Mouse (Mus musculus): Measurements from ENCODE around the gene Pla2r1. TPM values are rescaled to one million over a fixed set of nuclear protein-coding genes. Genes with fewer than 3 reads are reported as not detected.

Gene Pla2r1
- polyA plus RNA-seq, 1 experiment from 2014 or later = 3.7 TPM

GRCm38 (mm10) chr2:60401694-60402093 is 151.4 kb downstream of the Pla2r1 start:
- H3K27me3 ChIP-seq (ENCODE audit: insufficient read depth, low read length) = no peaks in the 10 kb centered on the region
- H3K4me2 ChIP-seq (ENCODE audit: low read length) = no peak overlapping the region
- no peak for TF ChIP-seq CTCF (IDR thresholded peaks at IDR 0.05; ENCODE audit: low read depth)
- no peak overlapping the region for H3K27ac ChIP-seq
- no peak for ATAC-seq (replicated peaks; ENCODE audit: low FRiP score, low read depth)
- no peak for DNase-seq (ENCODE audit: low spot score)
- H3K9ac ChIP-seq (ENCODE audit: low read depth, low read length) = no peak overlapping the region
- H3K4me1 ChIP-seq (replicated peaks; ENCODE audit: insufficient read depth, low read length) = no peaks in the 10 kb centered on the region
- no peaks in the 10 kb centered on the region for H3K9me3 ChIP-seq (replicated peaks; ENCODE audit: low read length)
- H3K36me3 ChIP-seq (ENCODE audit: insufficient read depth, low read length) = no peaks in the 10 kb centered on the region
- no peak overlapping the region for H3K4me3 ChIP-seq (replicated peaks; ENCODE audit: low read depth, low read length)
- WGBS = 65% methylated on average over 5 of the region's 5 CpGs

- H3K36me3 ChIP-seq (ENCODE audit: insufficient read depth, low read length) = no peaks in the 10 kb centered on the region
- TF ChIP-seq CTCF (IDR thresholded peaks at IDR 0.05; ENCODE audit: low read depth) = no peak
- H3K27me3 ChIP-seq (ENCODE audit: insufficient read depth, low read length) = no peaks in the 10 kb centered on the region
- no peaks in the 10 kb centered on the region for H3K4me1 ChIP-seq (replicated peaks; ENCODE audit: insufficient read depth, low read length)
- ATAC-seq (replicated peaks; ENCODE audit: low FRiP score, low read depth) (no peak), DNase-seq (ENCODE audit: low spot score) (no peak)
- no peak overlapping the region for H3K4me2 ChIP-seq (ENCODE audit: low read length)
- WGBS = 68% methylated on average over 6 of the region's 6 CpGs
- H3K27ac ChIP-seq = no peak overlapping the region
- no peak overlapping the region for H3K4me3 ChIP-seq (replicated peaks; ENCODE audit: low read depth, low read length)
- H3K9me3 ChIP-seq (replicated peaks; ENCODE audit: low read length) = no peaks in the 10 kb centered on the region
- no peak overlapping the region for H3K9ac ChIP-seq (ENCODE audit: low read depth, low read length)
Observed at GRCm38 (mm10) chr2:60393786-60394185, 159.3 kb downstream of the Pla2r1 start.

- DNase-seq (ENCODE audit: low spot score) (no peak), ATAC-seq (replicated peaks; ENCODE audit: low FRiP score, low read depth) (no peak)
- no peak overlapping the region for H3K27ac ChIP-seq
- WGBS = 68% methylated on average over 4 of the region's 4 CpGs
- no peak overlapping the region for H3K4me3 ChIP-seq (replicated peaks; ENCODE audit: low read depth, low read length)
- H3K9me3 ChIP-seq (replicated peaks; ENCODE audit: low read length) = no peaks in the 10 kb centered on the region
- H3K36me3 ChIP-seq (ENCODE audit: insufficient read depth, low read length) = no peaks in the 10 kb centered on the region
- no peak overlapping the region for H3K9ac ChIP-seq (ENCODE audit: low read depth, low read length)
- no peaks in the 10 kb centered on the region for H3K4me1 ChIP-seq (replicated peaks; ENCODE audit: insufficient read depth, low read length)
- H3K27me3 ChIP-seq (ENCODE audit: insufficient read depth, low read length) = no peaks in the 10 kb centered on the region
- no peak for TF ChIP-seq CTCF (IDR thresholded peaks at IDR 0.05; ENCODE audit: low read depth)
- no peak overlapping the region for H3K4me2 ChIP-seq (ENCODE audit: low read length)
Observed at GRCm38 (mm10) chr2:60392286-60392685, 160.8 kb downstream of the Pla2r1 start.

DNA sequence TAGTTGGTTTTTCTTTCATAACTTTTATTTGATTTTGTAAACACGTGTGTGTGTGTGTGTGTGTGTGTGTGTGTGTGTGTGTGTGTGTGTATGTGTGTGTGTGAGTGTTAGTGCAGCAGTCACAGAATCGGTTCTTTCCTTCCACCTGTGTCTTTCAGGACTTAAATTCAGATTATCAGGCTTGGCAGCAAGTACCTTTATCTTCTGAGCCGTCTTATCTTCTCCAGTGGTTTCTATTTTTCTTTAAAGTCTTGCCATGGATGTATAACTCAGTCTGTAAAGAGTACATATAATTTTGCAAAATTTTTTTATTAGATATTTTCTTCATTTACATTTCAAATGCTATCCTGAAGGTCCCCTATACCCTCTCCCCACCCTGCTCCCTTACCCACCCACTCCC is 165.7 kb downstream of the Pla2r1 start:
- ATAC-seq (replicated peaks; ENCODE audit: low FRiP score, low read depth) (no peak), DNase-seq (ENCODE audit: low spot score) (no peak)
- no peaks in the 10 kb centered on the region for H3K27me3 ChIP-seq (ENCODE audit: insufficient read depth, low read length)
- no peak overlapping the region for H3K27ac ChIP-seq
- H3K4me1 ChIP-seq (replicated peaks; ENCODE audit: insufficient read depth, low read length) = no peaks in the 10 kb centered on the region
- no peak overlapping the region for H3K4me3 ChIP-seq (replicated peaks; ENCODE audit: low read depth, low read length)
- H3K4me2 ChIP-seq (ENCODE audit: low read length) = no peak overlapping the region
- 83% methylated on average over 3 of the region's 3 CpGs for WGBS
- no peaks in the 10 kb centered on the region for H3K9me3 ChIP-seq (replicated peaks; ENCODE audit: low read length)
- no peak for TF ChIP-seq CTCF (IDR thresholded peaks at IDR 0.05; ENCODE audit: low read depth)
- no peak overlapping the region for H3K9ac ChIP-seq (ENCODE audit: low read depth, low read length)
- H3K36me3 ChIP-seq (ENCODE audit: insufficient read depth, low read length) = no peaks in the 10 kb centered on the region

- DNase-seq (ENCODE audit: low spot score) = no peak
- H3K36me3 ChIP-seq (ENCODE audit: insufficient read depth, low read length) = no peaks in the 10 kb centered on the region
- no peak overlapping the region for H3K9ac ChIP-seq (ENCODE audit: low read depth, low read length)
- TF ChIP-seq CTCF (IDR thresholded peaks at IDR 0.05; ENCODE audit: low read depth) = no peak
- no peak overlapping the region for H3K4me2 ChIP-seq (ENCODE audit: low read length)
- WGBS = 85% methylated on average over 2 of the region's 2 CpGs
- no peak overlapping the region for H3K4me3 ChIP-seq (replicated peaks; ENCODE audit: low read depth, low read length)
- H3K9me3 ChIP-seq (replicated peaks; ENCODE audit: low read length) = no peaks in the 10 kb centered on the region
- no peak overlapping the region for H3K27ac ChIP-seq
- no peaks in the 10 kb centered on the region for H3K4me1 ChIP-seq (replicated peaks; ENCODE audit: insufficient read depth, low read length)
- no peak for ATAC-seq (replicated peaks; ENCODE audit: low FRiP score, low read depth)
- H3K27me3 ChIP-seq (ENCODE audit: insufficient read depth, low read length) = no peaks in the 10 kb centered on the region
Observed at GRCm38 (mm10) chr2:60386835-60387234, 166.3 kb downstream of the Pla2r1 start.

DNA sequence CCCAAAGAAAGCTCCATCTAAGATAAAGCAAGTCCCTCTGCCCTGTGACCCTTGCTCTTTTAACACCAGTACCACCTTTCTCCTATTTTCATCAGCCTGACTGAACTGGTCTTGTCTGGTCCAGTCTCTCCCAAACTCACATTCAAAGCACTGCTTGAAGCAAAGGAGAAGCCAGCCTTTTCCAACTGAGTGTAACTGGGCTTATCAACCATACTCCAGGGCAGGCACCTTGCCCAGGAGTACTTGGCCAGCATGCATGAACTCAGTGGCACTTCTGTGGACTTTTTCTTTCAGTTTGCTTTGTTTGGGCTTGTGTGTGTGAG is 168.4 kb downstream of the Pla2r1 start:
- DNase-seq (ENCODE audit: low spot score) = no peak
- Histone ChIP-seq H3K4me2 (ENCODE audit: low read length) (no peak overlapping the region), H3K27me3 (ENCODE audit: insufficient read depth, low read length) (no peaks in the 10 kb centered on the region), H3K27ac (no peak overlapping the region), H3K4me3 (replicated peaks; ENCODE audit: low read depth, low read length) (no peak overlapping the region), H3K36me3 (ENCODE audit: insufficient read depth, low read length) (no peaks in the 10 kb centered on the region), H3K9me3 (replicated peaks; ENCODE audit: low read length) (no peaks in the 10 kb centered on the region), H3K4me1 (replicated peaks; ENCODE audit: insufficient read depth, low read length) (no peaks in the 10 kb centered on the region), H3K9ac (ENCODE audit: low read depth, low read length) (no peak overlapping the region)
- no peak for TF ChIP-seq CTCF (IDR thresholded peaks at IDR 0.05; ENCODE audit: low read depth)
- ATAC-seq (replicated peaks; ENCODE audit: low FRiP score, low read depth) = no peak

DNA sequence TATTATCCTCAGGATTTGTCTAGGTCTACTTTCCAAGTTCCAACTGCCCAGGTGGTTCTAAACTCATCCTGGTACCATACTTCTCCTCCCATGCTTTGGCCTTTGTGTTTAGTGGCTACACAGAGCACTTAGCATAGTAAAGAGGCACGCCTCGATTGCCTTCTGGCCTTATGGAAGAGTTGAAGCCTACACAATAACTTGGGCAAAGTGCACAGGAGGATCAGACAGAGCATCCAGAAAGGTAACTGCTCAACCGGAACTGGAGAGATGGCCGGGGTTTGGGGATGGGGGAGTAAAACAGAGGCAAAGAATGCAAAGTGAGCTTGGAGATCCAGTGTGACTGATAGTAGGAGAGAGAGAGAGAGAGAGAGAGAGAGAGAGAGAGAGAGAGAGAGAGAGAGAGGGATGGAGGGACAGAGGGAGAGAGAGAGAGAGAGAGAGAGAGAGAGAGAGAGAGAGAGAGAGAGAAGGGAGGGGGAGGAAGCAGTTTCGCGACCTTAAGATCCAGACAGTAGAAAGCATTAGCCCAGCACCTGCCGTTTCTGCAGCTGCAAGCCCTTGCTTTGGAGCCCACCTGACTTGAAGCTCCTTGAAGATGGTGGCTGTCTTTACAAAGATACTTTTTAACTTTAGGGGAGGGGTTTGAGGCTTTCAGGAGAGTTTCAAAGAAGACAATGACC is 168.9 kb downstream of the Pla2r1 start:
- 46% methylated on average over 7 of the region's 7 CpGs for WGBS
- no peaks in the 10 kb centered on the region for H3K27me3 ChIP-seq (ENCODE audit: insufficient read depth, low read length)
- H3K4me1 ChIP-seq (replicated peaks; ENCODE audit: insufficient read depth, low read length) = no peaks in the 10 kb centered on the region
- no peak for ATAC-seq (replicated peaks; ENCODE audit: low FRiP score, low read depth)
- H3K36me3 ChIP-seq (ENCODE audit: insufficient read depth, low read length) = no peaks in the 10 kb centered on the region
- H3K9ac ChIP-seq (ENCODE audit: low read depth, low read length) = no peak overlapping the region
- TF ChIP-seq CTCF (IDR thresholded peaks at IDR 0.05; ENCODE audit: low read depth) = no peak
- H3K9me3 ChIP-seq (replicated peaks; ENCODE audit: low read length) = no peaks in the 10 kb centered on the region
- no peak overlapping the region for H3K27ac ChIP-seq
- DNase-seq (ENCODE audit: low spot score) = no peak
- H3K4me2 ChIP-seq (ENCODE audit: low read length) = no peak overlapping the region
- no peak overlapping the region for H3K4me3 ChIP-seq (replicated peaks; ENCODE audit: low read depth, low read length)
